Mouse (Mus musculus) yolk sac, embryonic 10.5 days (tissue): Measurements from ENCODE around the gene Pef1.

Experiments
- DNase-seq: peaks from one replicate; pipeline ENCODE4 v3.0.0-alpha.2; 2017; ENCODE audit warnings: low spot score

Gene Pef1

GRCm38 (mm10) chr4:130174335-130175031 is 72.1 kb downstream of the Pef1 start:
- DNase-seq = peak; percentile 90

GRCm38 (mm10) chr4:130175072-130175711 is 72.8 kb downstream of the Pef1 start, which contains the start of gene Tinagl1:
Gene Tinagl1, minus strand, starts transcription at chr4:130175122.
- DNase-seq = peak; percentile 83

- no peak for DNase-seq
Observed at GRCm38 (mm10) chr4:130176156-130176720, 73.9 kb downstream of the Pef1 start.

GRCm38 (mm10) chr4:130177087-130177486 is 74.7 kb downstream of the Pef1 start:
- no peak for DNase-seq

GRCm38 (mm10) chr4:130177536-130177935 is 75.2 kb downstream of the Pef1 start:
- no peak for DNase-seq
